Mouse (Mus musculus): ENCODE results near the gene Tbx3. TPM values are rescaled to one million over a fixed set of nuclear protein-coding genes. Genes with fewer than 3 reads are reported as not detected.

Gene Tbx3
- polyA plus RNA-seq, 1 experiment from 2014 or later = 2.8 TPM

- Histone ChIP-seq H3K27me3 (ENCODE audit: insufficient read depth, low read length) (peaks cover 10% of the 10 kb centered on the region), H3K4me3 (ENCODE audit: low read depth, low read length) (no peak overlapping the region), H3K4me1 (ENCODE audit: insufficient read depth) (no peaks in the 10 kb centered on the region), H3K27ac (ENCODE audit: low read depth) (no peak overlapping the region), H3K9ac (replicated peaks) (no peak overlapping the region), H3K36me3 (replicated peaks; ENCODE audit: insufficient read depth, low read length) (no peaks in the 10 kb centered on the region), H3K4me2 (ENCODE audit: low read depth, low read length) (no peak overlapping the region), H3K9me3 (ENCODE audit: low read length) (no peaks in the 10 kb centered on the region)
- WGBS (ENCODE audit: insufficient replicate concordance) = 48% methylated on average over 8 of the region's 8 CpGs
- no peak for TF ChIP-seq CTCF (IDR thresholded peaks at IDR 0.05; ENCODE audit: low read depth)
- TF ChIP-seq EP300 (IDR thresholded peaks at IDR 0.05; ENCODE audit: low read depth) = no peak
- ATAC-seq (no peak), DNase-seq (no peak)
These were observed 24.4 kb downstream of the Tbx3 start for GRCm38 (mm10) chr5:119694914-119695313.

GRCm38 (mm10) chr5:119703031-119703430, 32.6 kb downstream of the Tbx3 start:
- Histone ChIP-seq H3K9ac (replicated peaks) (no peak overlapping the region), H3K4me3 (ENCODE audit: low read depth, low read length) (no peak overlapping the region), H3K36me3 (replicated peaks; ENCODE audit: insufficient read depth, low read length) (no peaks in the 10 kb centered on the region), H3K4me1 (ENCODE audit: insufficient read depth) (no peaks in the 10 kb centered on the region), H3K27ac (ENCODE audit: low read depth) (no peak overlapping the region), H3K4me2 (ENCODE audit: low read depth, low read length) (no peak overlapping the region), H3K9me3 (ENCODE audit: low read length) (no peaks in the 10 kb centered on the region), H3K27me3 (ENCODE audit: insufficient read depth, low read length) (peaks cover 13% of the 10 kb centered on the region)
- DNase-seq = no peak
- 35% methylated on average over 1 of the region's 1 CpGs for WGBS (ENCODE audit: insufficient replicate concordance)
- ATAC-seq = no peak
- TF ChIP-seq EP300 (IDR thresholded peaks at IDR 0.05; ENCODE audit: low read depth) (no peak), CTCF (IDR thresholded peaks at IDR 0.05; ENCODE audit: low read depth) (no peak)

- Histone ChIP-seq H3K4me1 (ENCODE audit: insufficient read depth) (no peaks in the 10 kb centered on the region), H3K4me3 (ENCODE audit: low read depth, low read length) (no peak overlapping the region), H3K4me2 (ENCODE audit: low read depth, low read length) (no peak overlapping the region), H3K9me3 (ENCODE audit: low read length) (no peaks in the 10 kb centered on the region), H3K36me3 (replicated peaks; ENCODE audit: insufficient read depth, low read length) (no peaks in the 10 kb centered on the region), H3K27me3 (ENCODE audit: insufficient read depth, low read length) (peaks cover 13% of the 10 kb centered on the region), H3K9ac (replicated peaks) (no peak overlapping the region), H3K27ac (ENCODE audit: low read depth) (no peak overlapping the region)
- DNase-seq = no peak
- no peak for ATAC-seq
- TF ChIP-seq EP300 (IDR thresholded peaks at IDR 0.05; ENCODE audit: low read depth) = no peak
- no peak for TF ChIP-seq CTCF (IDR thresholded peaks at IDR 0.05; ENCODE audit: low read depth)
- 57% methylated on average over 7 of the region's 7 CpGs for WGBS (ENCODE audit: insufficient replicate concordance)
These were observed 34.4 kb downstream of the Tbx3 start for GRCm38 (mm10) chr5:119704900-119705299.

- TF ChIP-seq CTCF (IDR thresholded peaks at IDR 0.05; ENCODE audit: low read depth) = no peak
- TF ChIP-seq EP300 (IDR thresholded peaks at IDR 0.05; ENCODE audit: low read depth) = no peak
- Histone ChIP-seq H3K9ac (replicated peaks) (no peak overlapping the region), H3K27ac (ENCODE audit: low read depth) (no peak overlapping the region), H3K36me3 (replicated peaks; ENCODE audit: insufficient read depth, low read length) (no peaks in the 10 kb centered on the region), H3K27me3 (ENCODE audit: insufficient read depth, low read length) (peaks cover 13% of the 10 kb centered on the region), H3K9me3 (ENCODE audit: low read length) (no peaks in the 10 kb centered on the region), H3K4me3 (ENCODE audit: low read depth, low read length) (no peak overlapping the region), H3K4me2 (ENCODE audit: low read depth, low read length) (no peak overlapping the region), H3K4me1 (ENCODE audit: insufficient read depth) (no peaks in the 10 kb centered on the region)
- DNase-seq = no peak
- WGBS (ENCODE audit: insufficient replicate concordance) = 5% methylated on average over 17 of the region's 17 CpGs
- no peak for ATAC-seq
These were observed 36.0 kb downstream of the Tbx3 start for GRCm38 (mm10) chr5:119706467-119706866.

GRCm38 (mm10) chr5:119708850-119709585, 38.5 kb downstream of the Tbx3 start:
- no peaks in the 10 kb centered on the region for H3K4me1 ChIP-seq (ENCODE audit: insufficient read depth)
- 80% methylated on average over 14 of the region's 14 CpGs for WGBS (ENCODE audit: insufficient replicate concordance)
- TF ChIP-seq CTCF (IDR thresholded peaks at IDR 0.05; ENCODE audit: low read depth) (peak; percentile 45), EP300 (IDR thresholded peaks at IDR 0.05; ENCODE audit: low read depth) (no peak)

GRCm38 (mm10) chr5:119709826-119710559, 39.5 kb downstream of the Tbx3 start:
- H3K9ac ChIP-seq (replicated peaks) = no peak overlapping the region
- H3K27me3 ChIP-seq (ENCODE audit: insufficient read depth, low read length) = peaks cover 13% of the 10 kb centered on the region
- H3K27ac ChIP-seq (ENCODE audit: low read depth) = no peak overlapping the region
- ATAC-seq (no peak), DNase-seq (no peak)
- H3K4me1 ChIP-seq (ENCODE audit: insufficient read depth) = no peaks in the 10 kb centered on the region
- H3K36me3 ChIP-seq (replicated peaks; ENCODE audit: insufficient read depth, low read length) = no peaks in the 10 kb centered on the region
- TF ChIP-seq EP300 (IDR thresholded peaks at IDR 0.05; ENCODE audit: low read depth) = no peak
- no peak for TF ChIP-seq CTCF (IDR thresholded peaks at IDR 0.05; ENCODE audit: low read depth)
- no peak overlapping the region for H3K4me3 ChIP-seq (ENCODE audit: low read depth, low read length)
- H3K9me3 ChIP-seq (ENCODE audit: low read length) = no peaks in the 10 kb centered on the region
- WGBS (ENCODE audit: insufficient replicate concordance) = 49% methylated on average over 18 of the region's 18 CpGs
- H3K4me2 ChIP-seq (ENCODE audit: low read depth, low read length) = no peak overlapping the region

More at GRCm38 (mm10) chr5:119708850-119709585, 38.5 kb downstream of the Tbx3 start:
- Histone ChIP-seq H3K4me2 (ENCODE audit: low read depth, low read length) (no peak overlapping the region), H3K4me3 (ENCODE audit: low read depth, low read length) (no peak overlapping the region), H3K9me3 (ENCODE audit: low read length) (no peaks in the 10 kb centered on the region), H3K9ac (replicated peaks) (no peak overlapping the region), H3K27me3 (ENCODE audit: insufficient read depth, low read length) (peaks cover 13% of the 10 kb centered on the region), H3K36me3 (replicated peaks; ENCODE audit: insufficient read depth, low read length) (no peaks in the 10 kb centered on the region), H3K27ac (ENCODE audit: low read depth) (no peak overlapping the region)
- DNase-seq (no peak), ATAC-seq (no peak)
